Mouse (Mus musculus): ENCODE results near the gene Nkain4.

GRCm38 (mm10) chr2:180891075-180891834 lies 63.2 kb downstream of the Nkain4 start:
- no peak for TF ChIP-seq CTCF (IDR thresholded peaks at IDR 0.05; ENCODE audit: low read depth)
- TF ChIP-seq EP300 (IDR thresholded peaks at IDR 0.05; ENCODE audit: low read depth): no peak
